Mouse (Mus musculus): Measurements from ENCODE around the gene Arl3.

Arl3 gene

DNA sequence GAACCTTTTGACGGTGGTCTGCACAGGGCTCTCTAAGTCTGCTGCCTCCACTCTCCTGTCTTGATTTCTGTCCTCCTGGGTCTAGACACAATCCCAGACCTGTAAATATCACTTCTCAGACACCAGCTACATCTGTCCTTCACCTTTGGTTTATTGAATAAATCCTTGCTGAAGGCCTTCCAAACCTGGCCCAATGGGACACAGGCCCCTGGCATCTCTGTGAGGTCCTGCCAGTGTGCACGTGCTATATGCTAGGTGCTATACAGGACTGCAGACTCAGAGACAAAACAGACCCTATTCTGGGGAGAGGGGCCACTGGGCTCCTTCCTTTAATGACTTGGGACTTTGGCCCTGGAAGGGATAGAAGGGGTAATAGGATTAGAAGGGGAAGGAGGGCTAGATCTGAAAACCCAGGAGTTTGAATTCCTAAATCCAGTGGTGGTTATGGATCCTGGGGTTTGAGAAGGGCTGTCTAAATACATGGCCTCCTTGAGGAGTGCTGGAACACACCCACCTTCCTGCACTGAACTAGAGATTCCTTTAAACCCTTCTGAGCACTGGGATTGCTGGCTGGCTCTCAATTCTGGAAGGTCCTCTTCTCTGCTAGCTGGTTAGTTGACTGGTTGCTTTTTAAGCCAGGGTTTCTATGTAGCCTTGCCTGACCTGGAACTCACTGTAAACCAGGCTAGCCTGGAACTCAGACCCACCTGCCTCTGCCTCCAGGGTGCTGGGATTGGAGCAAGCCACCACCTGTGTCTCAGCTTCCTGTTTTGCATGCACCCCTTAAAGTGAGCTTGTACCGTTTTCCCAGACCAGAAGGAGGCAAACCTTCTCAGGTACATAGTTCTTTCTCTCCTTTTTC is 56.1 kb downstream of the Arl3 start:
- peak; percentile 62 for DNase-seq

- no peak for DNase-seq
Observed at GRCm38 (mm10) chr19:46515287-46515821, 57.6 kb downstream of the Arl3 start.

- DNase-seq = no peak
Observed at GRCm38 (mm10) chr19:46514387-46514786, 58.6 kb downstream of the Arl3 start.

GRCm38 (mm10) chr19:46511263-46511662 is 61.7 kb downstream of the Arl3 start:
- DNase-seq = peak; percentile 36

GRCm38 (mm10) chr19:46510824-46511223 is 62.2 kb downstream of the Arl3 start:
- peak; percentile 49 for DNase-seq

DNA sequence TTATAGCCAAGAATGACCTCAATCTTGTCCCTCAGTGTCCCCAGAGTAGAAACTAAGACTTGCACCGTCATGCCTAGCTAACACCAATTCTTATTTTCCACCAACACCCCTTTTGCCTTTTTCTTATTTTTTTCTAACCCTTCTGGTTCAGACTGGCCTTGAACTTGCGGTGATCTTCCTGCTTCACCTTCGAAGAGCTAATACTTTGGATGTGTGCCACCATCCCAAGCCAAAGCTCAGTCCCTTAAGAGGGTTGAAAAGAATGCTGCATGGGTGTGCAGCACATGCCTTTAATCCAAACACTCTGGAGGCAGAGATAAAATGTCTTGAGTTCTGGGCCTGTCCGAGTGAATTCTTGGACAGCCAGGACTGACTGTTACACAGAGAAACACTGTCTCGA is 62.6 kb downstream of the Arl3 start:
- no peak for DNase-seq

GRCm38 (mm10) chr19:46509736-46510135 is 63.3 kb downstream of the Arl3 start:
- no peak for DNase-seq

- DNase-seq = no peak
Observed at GRCm38 (mm10) chr19:46509202-46509601, 63.8 kb downstream of the Arl3 start.

DNA sequence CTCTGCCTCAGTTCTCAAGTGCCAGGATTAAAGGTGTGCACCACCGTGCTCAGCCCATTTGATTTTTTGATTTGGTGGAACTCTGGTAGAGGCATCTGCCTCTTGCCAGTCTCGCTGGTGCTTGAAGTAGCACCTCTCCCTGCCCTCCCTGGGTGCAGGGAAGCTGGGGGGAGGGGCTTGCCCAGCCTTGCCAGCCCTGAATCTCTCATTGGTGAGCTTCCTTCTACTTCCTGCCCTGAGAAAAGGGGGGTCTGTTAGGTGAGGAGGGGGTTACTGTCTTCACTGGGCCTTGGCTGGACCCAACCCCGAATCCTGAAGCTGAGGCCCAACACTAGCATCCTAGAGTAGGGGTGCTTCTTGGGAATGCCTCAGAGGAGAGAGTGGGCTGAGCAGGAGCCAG is 64.3 kb downstream of the Arl3 start:
- DNase-seq = peak; percentile 43

GRCm38 (mm10) chr19:46507806-46508205 is 65.2 kb downstream of the Arl3 start:
- DNase-seq = no peak

DNA sequence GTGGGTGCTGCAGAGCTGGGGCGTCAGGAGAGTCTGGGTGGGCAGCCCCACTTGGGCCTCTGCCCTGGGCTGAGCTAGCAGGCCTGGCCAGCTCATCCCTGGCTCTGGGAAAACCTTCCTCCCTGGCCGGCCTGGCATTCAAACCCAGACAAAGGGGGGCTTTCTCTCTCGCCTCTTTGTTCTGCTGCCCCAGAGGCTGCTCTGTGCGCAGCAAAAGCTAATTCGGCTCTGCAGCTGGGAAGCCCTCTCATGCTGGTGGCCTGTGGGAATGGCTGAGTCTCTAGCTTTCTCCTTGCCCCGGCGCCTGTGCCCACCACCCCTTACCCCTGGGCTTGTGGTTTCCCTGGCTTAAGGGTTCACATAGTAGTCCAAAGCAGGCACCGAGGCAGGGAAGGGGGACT is 65.8 kb downstream of the Arl3 start:
- DNase-seq = no peak

- no peak for DNase-seq
Observed at GRCm38 (mm10) chr19:46506372-46506717, 66.7 kb downstream of the Arl3 start.

GRCm38 (mm10) chr19:46505646-46506371 is 67.2 kb downstream of the Arl3 start:
- no peak for DNase-seq

DNA sequence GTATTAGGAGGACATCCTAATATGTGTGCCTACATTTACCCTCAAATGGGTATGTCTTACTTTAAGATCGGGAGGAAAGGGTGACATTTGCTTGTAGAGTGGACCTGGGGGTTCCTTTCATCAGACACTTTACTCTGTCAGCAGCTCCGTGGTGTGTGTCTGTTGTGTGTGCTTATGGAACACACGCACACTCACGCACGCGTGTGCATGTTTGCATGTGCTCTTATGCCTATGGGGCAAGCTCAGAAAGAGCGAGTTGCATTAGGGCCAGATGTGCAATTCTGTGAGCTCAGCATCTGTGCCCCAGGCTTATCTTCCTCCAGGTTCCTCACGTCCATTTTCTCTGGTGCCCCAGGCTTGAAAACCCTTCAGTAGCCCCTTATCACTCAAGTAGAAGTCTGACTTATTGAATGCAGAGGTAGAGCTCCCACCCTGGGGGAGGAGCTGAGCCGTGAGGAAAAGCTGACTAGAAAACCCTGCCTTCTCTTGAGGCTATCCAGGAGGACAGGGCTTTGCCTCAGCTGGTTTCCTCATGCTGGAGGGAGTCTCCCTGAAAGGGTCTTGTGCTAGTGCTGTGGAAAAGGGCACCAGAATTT is 68.1 kb downstream of the Arl3 start:
- DNase-seq = no peak

- DNase-seq = no peak
Observed at GRCm38 (mm10) chr19:46504085-46504552, 68.9 kb downstream of the Arl3 start.

GRCm38 (mm10) chr19:46503351-46504084 is 69.5 kb downstream of the Arl3 start:
- DNase-seq = peak; percentile 86

- peak; percentile 94 for DNase-seq
Observed at GRCm38 (mm10) chr19:46502471-46503166, 70.4 kb downstream of the Arl3 start.

GRCm38 (mm10) chr19:46502069-46502455 is 70.9 kb downstream of the Arl3 start:
- peak; percentile 88 for DNase-seq

GRCm38 (mm10) chr19:46501401-46502068 is 71.5 kb downstream of the Arl3 start, which contains the start of gene Trim8:
Gene Trim8, plus strand, starts transcription at chr19:46501702.
- DNase-seq = peak; percentile 71

GRCm38 (mm10) chr19:46500581-46501341 is 72.2 kb downstream of the Arl3 start:
- DNase-seq = peak; percentile 48

Measured in thymus, postnatal 25 days (tissue).